In genomic region chr13:29016145-29016651, GRCm38 (mm10) we compare ENCODE assay signal across 8 mouse cellular contexts.
DNase-seq lines count a peak whose midpoint lies in the region; ATAC-seq lines count a peak whose summit lies in the region.

No protein-coding gene starts in this region.

- no peaks in the 10 kb centered on the region for H3K9me3 ChIP-seq in forebrain, embryonic 14.5 days (replicated peaks; ENCODE audit: control insufficient read depth, low read length)
- no peaks in the 10 kb centered on the region for H3K9me3 ChIP-seq in neural tube, embryonic 15.5 days (replicated peaks)
- no peaks in the 10 kb centered on the region for H3K9me3 ChIP-seq in kidney, embryonic 15.5 days (replicated peaks)

- peak; percentile 38 for DNase-seq in cerebellum, adult 8-10 months
- DNase-seq in forebrain, embryonic 14.5 days (ENCODE audit: low spot score) = peak; percentile 73
- DNase-seq in layer of hippocampus, postnatal 14 days (ENCODE audit: low spot score in 2 of 2) = peak; percentile 55 to 63
- DNase-seq in kidney, adult 9 months = no peak
- no peak for DNase-seq in liver

- H3K27me3 ChIP-seq in forebrain, embryonic 14.5 days (replicated peaks; ENCODE audit: control insufficient read depth, insufficient read depth, low read length) = no peaks in the 10 kb centered on the region
- no peaks in the 10 kb centered on the region for H3K27me3 ChIP-seq in neural tube, embryonic 15.5 days (replicated peaks)
- H3K27me3 ChIP-seq in kidney, embryonic 15.5 days = 0 out of 2 replicates have a peak, but pooled peaks cover 3% of the 10 kb centered on the region

- 59% methylated on average over 25 of the region's 25 CpGs for WGBS in forebrain, embryonic 14.5 days
- WGBS in neural tube, embryonic 15.5 days = 40% methylated on average over 25 of the region's 25 CpGs
- WGBS in kidney, embryonic 15.5 days = 82% methylated on average over 25 of the region's 25 CpGs

- H3K4me2 ChIP-seq in forebrain, embryonic 14.5 days (ENCODE audit: low read length) = peak overlapping the region; percentile 54
- H3K4me2 ChIP-seq in neural tube, embryonic 15.5 days = peak overlapping the region; percentile 61
- H3K4me2 ChIP-seq in kidney, embryonic 15.5 days = no peak overlapping the region

- ATAC-seq in forebrain, embryonic 14.5 days = peak; percentile 58
- ATAC-seq in neural tube, embryonic 15.5 days (ENCODE audit: low FRiP score) = peak; percentile 81
- ATAC-seq in erythroid progenitor cell, adult 5-6 weeks (replicated peaks; ENCODE audit: low FRiP score, poor library complexity, severe bottlenecking) = no peak
- no peak for ATAC-seq in kidney, embryonic 15.5 days (replicated peaks; ENCODE audit: low FRiP score)

- peak overlapping the region; percentile 87 for H3K27ac ChIP-seq in forebrain, embryonic 14.5 days (ENCODE audit: low read depth, low read length)
- H3K27ac ChIP-seq in neural tube, embryonic 15.5 days (replicated peaks) = peak overlapping the region; percentile 89
- H3K27ac ChIP-seq in kidney, embryonic 15.5 days = no peak overlapping the region

- H3K4me3 ChIP-seq in forebrain, embryonic 14.5 days (ENCODE audit: low read depth, low read length) = peak overlapping the region; percentile 18
- H3K4me3 ChIP-seq in neural tube, embryonic 15.5 days (replicated peaks) = peak overlapping the region; percentile 46
- H3K4me3 ChIP-seq in kidney, embryonic 15.5 days (replicated peaks) = no peak overlapping the region

- H3K9ac ChIP-seq in forebrain, embryonic 14.5 days (ENCODE audit: low read length) = peak overlapping the region; percentile 57; the same call in 1 of the 2 replicates
- H3K9ac ChIP-seq in neural tube, embryonic 15.5 days (replicated peaks) = peak overlapping the region; percentile 46
- no peak overlapping the region for H3K9ac ChIP-seq in kidney, embryonic 15.5 days

- H3K36me3 ChIP-seq in forebrain, embryonic 14.5 days (ENCODE audit: control insufficient read depth, insufficient read depth, low read length) = no peaks in the 10 kb centered on the region
- no peaks in the 10 kb centered on the region for H3K36me3 ChIP-seq in neural tube, embryonic 15.5 days
- H3K36me3 ChIP-seq in kidney, embryonic 15.5 days = no peaks in the 10 kb centered on the region

- H3K4me1 ChIP-seq in forebrain, embryonic 14.5 days (ENCODE audit: control insufficient read depth, insufficient read depth, low read length) = peaks cover 30% of the 10 kb centered on the region
- H3K4me1 ChIP-seq in neural tube, embryonic 15.5 days = peaks cover 28% of the 10 kb centered on the region
- peaks cover 9% of the 10 kb centered on the region for H3K4me1 ChIP-seq in kidney, embryonic 15.5 days

Comparison
In these comparisons a context has a peak if more than half of its experiments do, and no peak if none do; other contexts are left out.
1. DNase-seq: peak in cerebellum, adult 8-10 months (single experiment), forebrain, embryonic 14.5 days (single experiment) and layer of hippocampus, postnatal 14 days (2 of 2); none in kidney, adult 9 months (single experiment) and liver (single experiment).
2. ATAC-seq: peak in forebrain, embryonic 14.5 days (single experiment) and neural tube, embryonic 15.5 days (single experiment); none in erythroid progenitor cell, adult 5-6 weeks (single experiment) and kidney, embryonic 15.5 days (single experiment).